Mouse (Mus musculus): Measurements from ENCODE around the gene Phip.

The Phip gene

GRCm38 (mm10) chr9:82975342-82976215, at the start of gene Phip:
Phip (minus strand) TSS chr9:82975516.
- WGBS: under 1% methylated on average over 51 of the region's 79 CpGs

- 56% methylated on average over 6 of the region's 6 CpGs for WGBS
These were observed 48.4 kb upstream of the Phip start for GRCm38 (mm10) chr9:83023724-83024123.

GRCm38 (mm10) chr9:83014516-83014915, 39.2 kb upstream of the Phip start:
- 69% methylated on average over 4 of the region's 4 CpGs for WGBS

GRCm38 (mm10) chr9:83008306-83008705, 33.0 kb upstream of the Phip start:
- WGBS: 91% methylated on average over 1 of the region's 1 CpGs

- WGBS: 95% methylated on average over 4 of the region's 4 CpGs
These were observed 26.0 kb upstream of the Phip start for GRCm38 (mm10) chr9:83001342-83001741.

- 83% methylated on average over 2 of the region's 2 CpGs for WGBS
These were observed 22.6 kb upstream of the Phip start for GRCm38 (mm10) chr9:82997765-82998500.

- WGBS: 39% methylated on average over 5 of the region's 5 CpGs
These were observed 1.6 kb upstream of the Phip start for GRCm38 (mm10) chr9:82976936-82977335.

GRCm38 (mm10) chr9:82976219-82976618, 903 bp upstream of the Phip start:
- WGBS: 2% methylated on average over 9 of the region's 9 CpGs

GRCm38 (mm10) chr9:82974962-82975341, 364 bp downstream of the Phip start:
- WGBS: under 1% methylated on average over 49 of the region's 61 CpGs

- 1% methylated on average over 65 of the region's 75 CpGs for WGBS
These were observed 992 bp downstream of the Phip start for GRCm38 (mm10) chr9:82974187-82974861.

GRCm38 (mm10) chr9:82973321-82973892, 1.9 kb downstream of the Phip start:
- WGBS: 9% methylated on average over 8 of the region's 8 CpGs

GRCm38 (mm10) chr9:82971433-82971832, 3.9 kb downstream of the Phip start:
- 15% methylated on average over 1 of the region's 1 CpGs for WGBS

GRCm38 (mm10) chr9:82967076-82967621, 8.2 kb downstream of the Phip start:
- WGBS: 76% methylated on average over 8 of the region's 8 CpGs

- WGBS: 67% methylated on average over 4 of the region's 4 CpGs
These were observed 11.3 kb downstream of the Phip start for GRCm38 (mm10) chr9:82963981-82964380.

GRCm38 (mm10) chr9:82961352-82961751, 14.0 kb downstream of the Phip start:
- 95% methylated on average over 2 of the region's 2 CpGs for WGBS

GRCm38 (mm10) chr9:82955267-82955666, 20.0 kb downstream of the Phip start:
- 72% methylated on average over 4 of the region's 4 CpGs for WGBS

GRCm38 (mm10) chr9:82951435-82952004, 23.8 kb downstream of the Phip start:
- 94% methylated on average over 2 of the region's 2 CpGs for WGBS

GRCm38 (mm10) chr9:82907246-82907645, 68.1 kb downstream of the Phip start:
- WGBS: 94% methylated on average over 7 of the region's 7 CpGs

GRCm38 (mm10) chr9:82877078-82877477, 98.2 kb downstream of the Phip start:
- WGBS: 82% methylated on average over 1 of the region's 1 CpGs

GRCm38 (mm10) chr9:82867698-82868097, 107.6 kb downstream of the Phip start:
- 83% methylated on average over 3 of the region's 3 CpGs for WGBS

GRCm38 (mm10) chr9:82866121-82866520, 109.2 kb downstream of the Phip start:
- WGBS: 48% methylated on average over 1 of the region's 1 CpGs
